In the genomic region with DNA sequence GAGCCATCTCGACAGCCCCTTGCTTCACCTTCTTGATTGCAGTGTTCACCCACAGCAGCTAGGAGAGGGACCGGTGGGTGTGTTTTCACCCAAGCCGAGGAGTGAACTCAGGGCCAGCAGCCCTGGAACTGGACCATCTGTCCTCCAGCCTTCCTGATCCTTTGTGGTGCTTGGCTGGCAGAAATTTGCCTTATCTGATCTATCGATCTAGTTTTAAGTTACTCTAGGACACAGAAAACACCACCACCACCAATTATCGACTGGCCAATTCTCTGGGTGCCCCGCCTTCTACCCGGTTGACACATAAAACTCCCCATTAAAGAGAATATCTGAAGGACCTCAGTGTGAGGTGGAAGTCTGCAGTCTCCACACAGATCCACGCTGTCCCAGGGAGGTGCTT, we compare ENCODE assay signal across 24 mouse cellular contexts. TPM values are rescaled to one million over a fixed set of nuclear protein-coding genes. Genes with fewer than 3 reads are reported as not detected.
DNase-seq lines count a peak whose midpoint lies in the region; ATAC-seq and TF ChIP-seq lines count a peak whose summit lies in the region.
"Had no signal": no experiment of that assay in that cellular context is flagged by ENCODE, and none has a peak within 500 bp of the region (broad histone marks: within the 10 kb centered on the region; RNA-seq: fewer than 3 reads in every experiment).

No protein-coding gene starts in this region.

- no peak for TF ChIP-seq POLR2A in liver, adult 2 months (IDR thresholded peaks at IDR 0.05; ENCODE audit: extremely low read depth, insufficient read depth, low read length)

- TF ChIP-seq CTCF in liver, adult 2 months (IDR thresholded peaks at IDR 0.05; ENCODE audit: low read depth, low read length) = no peak
- no peak for TF ChIP-seq CTCF in stomach, postnatal 0 days (IDR thresholded peaks at IDR 0.05; ENCODE audit: low read depth)

- no peak for ATAC-seq in liver, embryonic 11.5 days (replicated peaks; ENCODE audit: low FRiP score)
- 0 out of 2 replicates have a peak, but pooled peaks have one; percentile 37 for ATAC-seq in stomach, embryonic 14.5 days (ENCODE audit: insufficient number of reproducible peaks, insufficient read depth, low FRiP score, low read depth)
- ATAC-seq in stomach, postnatal 0 days (ENCODE audit: low FRiP score, low TSS enrichment) = no peak
- ATAC-seq: activated CD4-positive, CD25-positive, alpha-beta regulatory T cell, adult 4 months; CD4-positive, CD25-positive, alpha-beta regulatory T cell, adult 4 months; forebrain, embryonic 13.5 days; forebrain, embryonic 15.5 days; forebrain, postnatal 0 days; Patski had no signal

- H3K4me1 ChIP-seq in liver, adult 2 months (ENCODE audit: control insufficient read depth, insufficient read depth, low read length) = peaks cover 2% of the 10 kb centered on the region; the same call in 1 of the 2 replicates
- no peaks in the 10 kb centered on the region for H3K4me1 ChIP-seq in liver, embryonic 11.5 days (replicated peaks; ENCODE audit: control insufficient read depth, insufficient read depth, low read length)
- H3K4me1 ChIP-seq in stomach, embryonic 14.5 days (ENCODE audit: control insufficient read depth, insufficient read depth, low read length) = no peaks in the 10 kb centered on the region
- no peaks in the 10 kb centered on the region for H3K4me1 ChIP-seq in stomach, postnatal 0 days (replicated peaks; ENCODE audit: control insufficient read depth, insufficient read depth)
- H3K4me1 ChIP-seq: embryonic facial prominence, embryonic 10.5 days; embryonic facial prominence, embryonic 12.5 days; forebrain, embryonic 13.5 days; forebrain, embryonic 15.5 days had no signal

- no peaks in the 10 kb centered on the region for H3K79me2 ChIP-seq in liver, adult 2 months (ENCODE audit: control insufficient read depth, insufficient read depth, low read length)

- no peaks in the 10 kb centered on the region for H3K27me3 ChIP-seq in liver, adult 2 months (ENCODE audit: control insufficient read depth, insufficient read depth, low read length)
- H3K27me3 ChIP-seq in liver, embryonic 11.5 days (replicated peaks; ENCODE audit: control insufficient read depth, insufficient read depth, low read length) = no peaks in the 10 kb centered on the region
- H3K27me3 ChIP-seq in stomach, embryonic 14.5 days (ENCODE audit: control insufficient read depth, insufficient read depth, low read length) = no peaks in the 10 kb centered on the region
- no peaks in the 10 kb centered on the region for H3K27me3 ChIP-seq in stomach, postnatal 0 days (ENCODE audit: control insufficient read depth, insufficient read depth, low read length)
- H3K27me3 ChIP-seq: CH12.LX; embryonic facial prominence, embryonic 12.5 days; forebrain, embryonic 13.5 days; forebrain, embryonic 15.5 days; Patski had no signal

- H3K9me3 ChIP-seq in liver, embryonic 11.5 days (ENCODE audit: control insufficient read depth, low read length) = no peaks in the 10 kb centered on the region
- no peaks in the 10 kb centered on the region for H3K9me3 ChIP-seq in stomach, embryonic 14.5 days (ENCODE audit: control insufficient read depth, low read depth, low read length)
- H3K9me3 ChIP-seq in stomach, postnatal 0 days (ENCODE audit: control insufficient read depth, low read length) = no peaks in the 10 kb centered on the region
- H3K9me3 ChIP-seq: embryonic facial prominence, embryonic 10.5 days; embryonic facial prominence, embryonic 12.5 days; forebrain, embryonic 13.5 days; forebrain, embryonic 15.5 days; G1E had no signal

- H3K36me3 ChIP-seq in liver, adult 2 months (ENCODE audit: control insufficient read depth, insufficient read depth, low read length) = no peaks in the 10 kb centered on the region
- no peaks in the 10 kb centered on the region for H3K36me3 ChIP-seq in liver, embryonic 11.5 days (ENCODE audit: control insufficient read depth, insufficient read depth, low read length)
- no peaks in the 10 kb centered on the region for H3K36me3 ChIP-seq in stomach, embryonic 14.5 days (ENCODE audit: control insufficient read depth, insufficient read depth, low read length)
- no peaks in the 10 kb centered on the region; the same call in 1 of the 2 replicates for H3K36me3 ChIP-seq in stomach, postnatal 0 days (ENCODE audit: control insufficient read depth, insufficient read depth, low read length)
- H3K36me3 ChIP-seq: embryonic facial prominence, embryonic 10.5 days; embryonic facial prominence, embryonic 12.5 days; forebrain, embryonic 15.5 days had no signal

- 45% methylated on average over 8 of the region's 8 CpGs for WGBS in liver, adult 2 months
- WGBS in liver, embryonic 11.5 days = 76% methylated on average over 8 of the region's 8 CpGs
- 83% methylated on average over 8 of the region's 8 CpGs for WGBS in stomach, embryonic 14.5 days
- WGBS in stomach, postnatal 0 days = 82% methylated on average over 8 of the region's 8 CpGs

- no peak overlapping the region for H3K4me2 ChIP-seq in liver, embryonic 11.5 days
- H3K4me2 ChIP-seq in stomach, embryonic 14.5 days (replicated peaks; ENCODE audit: low read depth, low read length) = no peak overlapping the region
- no peak overlapping the region for H3K4me2 ChIP-seq in stomach, postnatal 0 days (replicated peaks; ENCODE audit: low read depth)
- H3K4me2 ChIP-seq: embryonic facial prominence, embryonic 12.5 days; forebrain, embryonic 13.5 days; forebrain, embryonic 15.5 days had no signal

- H3K27ac ChIP-seq in liver, adult 2 months (replicated peaks; ENCODE audit: insufficient read depth, low read depth, low read length) = peak overlapping the region; percentile 21
- no peak overlapping the region for H3K27ac ChIP-seq in liver, embryonic 11.5 days (ENCODE audit: low read depth, low read length)
- H3K27ac ChIP-seq in stomach, embryonic 14.5 days (ENCODE audit: low read length) = no peak overlapping the region
- no peak overlapping the region for H3K27ac ChIP-seq in stomach, postnatal 0 days (replicated peaks)
- H3K27ac ChIP-seq: embryonic facial prominence, embryonic 10.5 days; embryonic facial prominence, embryonic 12.5 days; forebrain, embryonic 13.5 days; forebrain, embryonic 15.5 days had no signal

- no peak overlapping the region for H3K4me3 ChIP-seq in liver, adult 2 months (ENCODE audit: insufficient read depth, low read depth, low read length)
- H3K4me3 ChIP-seq in liver, embryonic 11.5 days (ENCODE audit: low read depth, low read length) = no peak overlapping the region
- H3K4me3 ChIP-seq in stomach, embryonic 14.5 days (ENCODE audit: low read depth, low read length) = no peak overlapping the region
- no peak overlapping the region for H3K4me3 ChIP-seq in stomach, postnatal 0 days (ENCODE audit: low read depth, low read length)
- H3K4me3 ChIP-seq: embryonic facial prominence, embryonic 10.5 days; embryonic facial prominence, embryonic 12.5 days; forebrain, embryonic 13.5 days; forebrain, embryonic 15.5 days had no signal

- peak; percentile 26 to 27 for DNase-seq in cerebellum, postnatal 10 days
- DNase-seq in cerebellum, adult 8-10 months = no peak
- DNase-seq in liver, adult 2 months (ENCODE audit: extremely low read depth, low read depth, low spot score) = peak; percentile 97
- DNase-seq in liver, embryonic 11.5 days (ENCODE audit: low spot score) = no peak
- DNase-seq in stomach, postnatal 0 days (ENCODE audit: low spot score) = no peak
- DNase-seq: adrenal gland, adult 8-10 months; adrenal gland, postnatal 14 days; adrenal gland, postnatal 36 days; B cell, adult 2 months; cerebellum, adult 11-12 months; cerebellum, adult 2 months; cerebellum, adult 9-11 months; cerebellum, postnatal 25 days; forebrain, postnatal 0 days had no signal

- H3K9ac ChIP-seq in liver, adult 2 months (ENCODE audit: low read depth, low read length) = no peak overlapping the region
- H3K9ac ChIP-seq in liver, embryonic 11.5 days (ENCODE audit: low read depth, low read length) = no peak overlapping the region
- no peak overlapping the region for H3K9ac ChIP-seq in stomach, embryonic 14.5 days (replicated peaks; ENCODE audit: low read depth, low read length)
- H3K9ac ChIP-seq in stomach, postnatal 0 days (ENCODE audit: low read length) = no peak overlapping the region
- H3K9ac ChIP-seq: embryonic facial prominence, embryonic 12.5 days; forebrain, embryonic 13.5 days; forebrain, embryonic 15.5 days; forebrain, postnatal 0 days had no signal

- TF ChIP-seq EP300 in stomach, postnatal 0 days (optimal IDR thresholded peaks at IDR 0.05) = no peak

RNA-seq across cellular contexts. Expression of a gene that starts 21.1 kb away (rescaled TPM):
- total RNA-seq in liver, adult 2 months (2014; rRNA removed) = 159 and 205 TPM in 2 replicates
- 209 and 211 TPM in 2 replicates for polyA plus RNA-seq in liver, adult 2 months (2012; rRNA removed)
- polyA plus RNA-seq in liver, embryonic 11.5 days (2014; fragmentation: Nextera tagmentation; extraction: Ambion mirVana) = 129 TPM in 2 replicates
- 90.4 and 94.1 TPM in 2 replicates for polyA plus RNA-seq in stomach, embryonic 14.5 days (2014; fragmentation: Nextera tagmentation; extraction: Ambion mirVana)
- 143 and 147 TPM in 2 replicates for polyA plus RNA-seq in stomach, postnatal 0 days (2015; fragmentation: Nextera tagmentation; extraction: Ambion mirVana)

RNA-seq across cellular contexts. Expression of a gene that starts 23.9 kb away (rescaled TPM):
- 46.2 and 54.8 TPM in 2 replicates for total RNA-seq in liver, adult 2 months (2014; rRNA removed)
- 11.6 and 13.7 TPM in 2 replicates for polyA plus RNA-seq in liver, adult 2 months (2012; rRNA removed)
- polyA plus RNA-seq in liver, embryonic 11.5 days (2014; fragmentation: Nextera tagmentation; extraction: Ambion mirVana) = 18.2 and 21.0 TPM in 2 replicates
- polyA plus RNA-seq in stomach, embryonic 14.5 days (2014; fragmentation: Nextera tagmentation; extraction: Ambion mirVana) = 11.2 and 12.1 TPM in 2 replicates
- 9.0 and 9.7 TPM in 2 replicates for polyA plus RNA-seq in stomach, postnatal 0 days (2015; fragmentation: Nextera tagmentation; extraction: Ambion mirVana)

RNA-seq across cellular contexts. Expression of a gene that starts 38.6 kb away (rescaled TPM):
- total RNA-seq in liver, adult 2 months (2014; rRNA removed) = 5.3 and 6.2 TPM in 2 replicates
- polyA plus RNA-seq in liver, adult 2 months (2012; rRNA removed) = 8.0 and 9.5 TPM in 2 replicates
- polyA plus RNA-seq in liver, embryonic 11.5 days (2014; fragmentation: Nextera tagmentation; extraction: Ambion mirVana) = 34.7 and 41.6 TPM in 2 replicates
- polyA plus RNA-seq in stomach, embryonic 14.5 days (2014; fragmentation: Nextera tagmentation; extraction: Ambion mirVana) = 72.0 and 76.0 TPM in 2 replicates
- 25.6 and 30.7 TPM in 2 replicates for polyA plus RNA-seq in stomach, postnatal 0 days (2015; fragmentation: Nextera tagmentation; extraction: Ambion mirVana)
- polyA plus RNA-seq: G1E had no signal

Comparison
In these comparisons a context has a peak if more than half of its experiments do, and no peak if none do; other contexts are left out.
1. DNase-seq: peak in cerebellum, postnatal 10 days (2 of 2) and liver, adult 2 months (single experiment); none in cerebellum, adult 8-10 months (single experiment), liver, embryonic 11.5 days (single experiment) and stomach, postnatal 0 days (single experiment).